Mouse (Mus musculus) layer of hippocampus, postnatal 14 days (tissue): Measurements from ENCODE around the gene Osr1. TPM values are rescaled to one million over a fixed set of nuclear protein-coding genes. Genes with fewer than 3 reads are reported as not detected.

Experiments
- DNase-seq, 2 experiments: peaks; one replicate each; pipeline ENCODE4 v3.0.0; 2021 to 2022; ENCODE audit warnings: low spot score in 2 of 2, mixed read lengths in 1 of 2
- long read RNA-seq, 2 experiments: library from polyadenylated mRNA; stranded (forward); transcript quantifications; one replicate each; pipeline ENCODE4 v2.0.0; 2021
- total RNA-seq, 2 experiments: library from RNA; stranded (reverse); gene quantifications; 2 replicates each; pipeline ENCODE4 v1.2.3; 2021

Osr1 gene
- total RNA-seq: 1 to 10 TPM; 8.2 to 9.2 TPM
- long read RNA-seq, experiment 1, partial matches to known transcripts: 1 of 4 reads
- long read RNA-seq, experiment 1, other reads (novel, unspliced or antisense): 2 of 4 reads
- long read RNA-seq, experiment 2, partial matches to known transcripts: 0 of 3 reads
- long read RNA-seq, experiment 2, other reads (novel, unspliced or antisense): 2 of 3 reads

DNA sequence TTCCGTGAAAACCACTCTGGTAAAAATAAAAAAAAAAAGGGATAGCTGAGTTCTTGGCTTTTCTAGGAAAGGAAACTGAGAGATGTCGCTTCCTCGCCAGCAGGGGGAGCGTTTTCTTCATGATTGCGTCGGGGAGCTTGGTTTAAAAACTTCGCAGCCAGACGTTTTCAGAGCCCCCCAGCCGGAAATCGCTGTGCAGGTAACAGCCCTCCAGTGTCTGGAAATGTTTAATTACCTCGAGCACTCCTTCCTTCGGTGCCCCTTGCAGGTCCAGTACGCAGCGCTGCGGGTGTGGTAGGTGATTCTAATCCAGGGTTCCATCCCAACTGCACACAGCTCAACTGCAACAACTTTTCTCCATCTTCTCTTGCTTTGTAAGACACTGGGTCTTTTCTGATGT lies at the start of gene Osr1:
Gene Osr1 (plus strand): TSS at position 146 of the 400 bp plus-strand sequence.
- peak; percentile 56 to 66 for DNase-seq

DNA sequence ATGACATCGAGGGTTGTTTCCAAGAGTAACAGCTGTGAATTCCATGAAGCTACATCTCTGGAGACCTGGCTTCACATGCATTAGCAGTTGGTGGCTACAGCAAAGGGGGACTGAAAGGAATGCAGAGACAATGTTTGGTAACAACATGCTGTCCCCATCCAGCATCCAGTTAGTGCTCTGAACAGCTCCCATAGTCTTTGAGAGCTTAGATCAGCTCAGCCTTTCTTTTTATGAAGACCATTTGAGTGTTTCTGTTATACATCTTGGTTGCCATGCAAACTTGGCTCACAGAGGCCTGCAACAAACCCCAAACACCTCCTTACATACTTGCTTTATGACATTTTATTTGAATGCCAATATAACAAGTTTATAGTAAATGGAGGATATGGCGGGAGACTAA lies 19.6 kb upstream of the Osr1 start:
- no peak for DNase-seq

GRCm38 (mm10) chr12:9564956-9565355 lies 5.0 kb upstream of the Osr1 start:
- DNase-seq: no peak

- no peak for DNase-seq
Observed at GRCm38 (mm10) chr12:9570496-9570995, 630 bp downstream of the Osr1 start.

DNA sequence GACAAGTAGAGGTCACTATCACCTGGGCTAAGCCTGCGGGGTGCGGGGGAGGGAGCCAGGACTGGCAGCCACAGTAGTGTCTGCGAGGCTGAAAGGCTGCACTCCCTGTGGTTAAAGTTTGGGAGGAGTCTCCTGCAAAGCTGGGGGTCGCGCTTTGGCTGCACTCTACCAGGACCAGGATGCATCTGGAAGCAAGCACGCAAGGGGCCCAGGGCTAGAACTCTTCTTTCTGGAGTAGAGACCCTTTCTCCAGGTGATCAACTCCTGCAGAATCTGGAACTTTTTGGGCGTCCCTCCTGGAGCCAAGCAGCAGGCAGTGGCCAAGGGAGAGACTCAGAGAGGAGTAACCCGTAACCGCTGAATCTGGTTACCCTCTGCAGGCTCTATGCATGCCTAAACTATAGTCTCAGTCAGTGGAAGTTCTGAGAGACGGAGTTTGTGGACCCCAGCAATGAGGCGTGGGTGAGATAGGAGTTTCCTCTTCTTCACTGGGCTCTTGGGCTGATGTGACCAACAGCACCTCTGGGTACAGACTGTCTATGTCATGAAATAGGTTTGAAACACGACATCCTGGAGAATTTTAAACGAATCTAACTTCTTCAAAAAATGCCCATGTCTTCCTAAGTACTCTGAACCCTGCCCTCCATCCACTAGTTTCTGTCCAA lies 1.5 kb downstream of the Osr1 start:
- no peak for DNase-seq

GRCm38 (mm10) chr12:9572022-9572421 lies 2.1 kb downstream of the Osr1 start:
- DNase-seq: no peak

DNA sequence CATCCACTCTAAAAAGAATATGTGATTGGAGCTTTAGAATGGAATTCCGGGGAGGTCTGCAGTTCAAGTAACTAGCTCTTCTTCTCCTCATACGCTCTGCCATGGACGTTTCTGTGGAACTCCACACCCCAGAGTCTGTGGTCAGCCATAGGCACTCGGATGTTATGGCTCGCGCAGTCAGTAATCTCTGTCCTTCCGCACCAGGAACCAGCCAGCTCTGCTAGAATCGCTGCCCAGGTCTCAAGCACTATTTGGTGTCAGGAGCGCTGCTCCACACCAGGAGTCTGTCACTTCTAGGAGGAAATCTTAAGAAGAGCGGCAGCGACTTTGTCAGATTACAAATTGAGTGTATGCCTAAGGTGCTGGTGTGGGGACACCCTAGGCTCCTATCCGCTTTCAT lies 3.8 kb downstream of the Osr1 start:
- DNase-seq: no peak

DNA sequence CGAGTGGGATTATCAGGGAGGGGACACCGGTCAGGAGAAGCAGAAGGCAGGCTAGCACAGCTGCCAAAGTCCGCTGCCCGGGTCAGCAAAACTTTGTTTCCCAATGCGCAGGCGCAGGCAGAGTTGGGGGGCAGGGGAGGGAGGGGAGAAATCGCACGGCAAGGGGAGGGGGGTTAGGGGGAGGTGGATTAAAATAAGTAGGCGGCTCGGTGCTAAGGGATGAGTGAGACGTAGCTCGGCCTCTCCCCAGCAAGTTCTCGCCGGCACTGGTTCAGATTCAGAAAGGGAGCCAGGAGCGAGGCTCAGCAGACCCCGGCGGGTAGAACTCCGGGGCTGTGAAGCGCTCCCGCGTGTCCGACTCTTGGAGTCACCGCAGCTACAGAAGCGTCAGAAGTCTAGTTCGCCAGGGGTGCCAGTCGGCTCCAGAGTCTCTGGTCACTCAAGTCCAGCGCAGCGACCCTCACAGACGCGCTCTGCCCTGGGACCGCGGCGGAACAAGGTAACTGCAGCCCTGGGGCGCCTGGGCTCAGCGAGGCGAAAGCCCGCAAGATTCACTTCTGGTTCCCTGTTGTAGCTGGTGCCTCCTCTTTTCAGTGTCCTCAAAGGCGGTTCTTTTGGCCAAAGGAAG lies 4.4 kb downstream of the Osr1 start:
- no peak for DNase-seq

DNA sequence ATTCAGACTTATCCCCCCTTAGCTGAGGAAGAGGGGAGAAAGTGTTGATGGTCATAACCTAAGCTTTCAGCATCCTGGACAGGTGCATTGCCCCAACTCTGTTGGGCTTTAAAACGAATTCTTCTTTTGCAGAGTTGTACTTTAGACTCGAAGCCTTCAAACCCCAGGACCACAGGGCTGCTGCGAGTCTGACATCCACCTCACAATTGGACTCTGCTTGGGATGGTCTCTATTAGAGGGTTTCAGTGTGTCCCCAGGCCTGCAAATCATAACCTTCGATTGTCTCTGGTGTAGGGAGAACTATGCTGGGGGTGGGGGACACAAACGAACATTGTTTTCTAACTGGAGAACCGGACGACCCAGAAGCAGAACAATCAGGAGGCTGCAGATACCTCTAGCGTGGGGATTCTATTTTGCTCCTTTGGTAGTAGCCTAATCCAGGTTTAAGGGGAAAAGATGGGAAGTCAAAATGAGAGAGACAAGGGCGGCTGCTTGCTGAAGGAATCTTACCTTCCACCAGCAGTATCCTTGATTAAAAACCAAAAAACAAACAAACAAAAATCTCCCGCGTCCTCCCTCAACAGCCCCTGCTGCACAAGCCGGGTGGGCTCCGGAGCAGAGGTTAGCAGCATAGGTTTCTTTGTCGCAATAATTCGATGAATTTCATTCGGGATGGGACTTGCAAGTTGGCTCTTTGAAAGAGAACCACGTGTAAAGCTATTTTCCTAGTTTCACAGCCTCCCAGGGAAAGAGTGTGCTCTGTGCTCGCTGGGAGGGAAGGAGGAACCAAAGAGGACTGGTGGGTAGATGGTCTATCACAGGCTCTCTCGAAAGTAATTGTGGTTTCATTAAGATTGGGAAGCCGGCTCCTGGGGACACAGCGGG lies 5.5 kb downstream of the Osr1 start:
- no peak for DNase-seq

- DNase-seq: no peak
Observed at GRCm38 (mm10) chr12:9576043-9576538, 6.2 kb downstream of the Osr1 start.

- DNase-seq: no peak
Observed at GRCm38 (mm10) chr12:9577610-9578009, 7.7 kb downstream of the Osr1 start.

DNA sequence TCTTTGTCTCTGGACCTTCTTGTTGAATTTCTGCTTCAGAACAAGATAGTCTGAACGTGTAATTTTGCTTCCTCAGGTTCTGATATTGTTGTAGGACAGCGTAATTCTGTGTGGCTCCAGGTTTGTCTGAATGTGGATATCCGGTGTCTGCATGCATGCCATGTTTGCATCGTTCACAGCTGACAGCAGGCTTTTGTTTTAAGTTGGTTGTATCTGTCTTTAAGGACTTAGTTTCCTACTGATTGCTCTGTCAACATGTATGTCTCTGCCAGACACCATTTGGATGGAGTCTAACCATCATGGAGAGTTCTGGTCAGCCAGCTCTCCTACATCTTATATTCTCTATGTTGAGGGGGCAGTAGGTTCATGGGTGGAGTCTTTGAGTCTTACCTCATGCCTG lies 8.7 kb downstream of the Osr1 start:
- no peak for DNase-seq

GRCm38 (mm10) chr12:9579301-9580030 lies 9.6 kb downstream of the Osr1 start:
- DNase-seq: no peak

DNA sequence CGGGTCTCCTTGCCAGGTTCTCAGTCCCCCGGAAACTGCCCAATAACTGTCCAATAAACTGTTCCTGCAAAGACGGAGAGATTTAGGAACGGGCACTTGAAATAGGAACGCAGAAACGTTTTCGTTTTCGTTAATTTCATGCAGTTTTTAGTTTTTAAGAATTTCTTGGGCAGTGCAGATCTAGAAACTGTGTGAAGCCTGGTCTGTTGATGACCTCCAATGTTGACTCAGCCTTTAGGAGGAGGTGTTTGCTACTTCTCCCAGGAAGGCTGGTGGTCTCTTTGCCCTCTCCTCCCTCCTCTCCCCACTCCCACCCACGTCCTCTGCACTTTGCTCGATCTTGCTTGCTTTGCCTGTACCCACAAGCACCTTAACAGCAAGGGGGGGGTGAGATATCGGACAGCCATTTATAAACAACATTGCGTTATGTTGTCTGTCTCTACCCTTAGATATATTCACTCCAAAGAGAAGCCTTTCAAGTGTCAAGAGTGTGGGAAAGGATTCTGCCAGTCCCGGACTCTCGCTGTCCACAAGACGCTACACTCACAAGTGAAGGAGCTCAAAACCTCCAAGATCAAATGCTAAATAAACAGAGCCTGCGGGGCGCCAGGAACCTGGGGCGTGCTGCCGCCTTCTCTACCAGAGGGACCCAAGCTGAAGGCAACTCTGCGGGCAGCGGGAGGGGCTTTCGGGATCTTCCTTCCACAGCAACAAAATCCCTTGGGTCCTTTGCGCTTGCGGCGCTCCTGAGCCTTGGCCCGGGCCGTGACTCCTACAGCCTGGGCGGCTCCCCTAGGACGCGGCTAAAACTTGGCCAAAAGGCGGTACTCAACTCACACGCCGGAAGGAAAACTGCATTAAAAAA lies 10.4 kb downstream of the Osr1 start:
- DNase-seq: no peak

DNA sequence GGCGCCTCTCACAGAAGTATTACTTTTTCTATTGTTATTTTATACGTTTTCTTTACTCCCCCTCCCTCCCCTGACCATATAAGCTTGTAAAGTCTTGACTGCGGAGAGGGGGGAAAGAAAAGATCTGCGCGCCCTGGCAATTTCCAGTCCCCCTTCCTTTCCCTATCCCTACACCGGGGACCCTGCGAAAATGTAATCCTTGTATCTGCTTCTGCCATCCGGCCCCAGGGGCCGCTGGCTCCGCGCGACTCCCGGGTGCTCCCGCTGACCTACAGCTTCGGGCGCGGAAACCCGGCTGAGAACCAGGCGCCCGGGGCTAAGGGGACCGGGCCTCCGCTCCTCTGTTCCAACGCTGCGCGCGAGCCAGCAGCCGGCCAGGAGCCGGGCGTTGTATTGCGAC lies 11.1 kb downstream of the Osr1 start:
- no peak for DNase-seq

GRCm38 (mm10) chr12:9581506-9581905 lies 11.6 kb downstream of the Osr1 start:
- no peak for DNase-seq

DNA sequence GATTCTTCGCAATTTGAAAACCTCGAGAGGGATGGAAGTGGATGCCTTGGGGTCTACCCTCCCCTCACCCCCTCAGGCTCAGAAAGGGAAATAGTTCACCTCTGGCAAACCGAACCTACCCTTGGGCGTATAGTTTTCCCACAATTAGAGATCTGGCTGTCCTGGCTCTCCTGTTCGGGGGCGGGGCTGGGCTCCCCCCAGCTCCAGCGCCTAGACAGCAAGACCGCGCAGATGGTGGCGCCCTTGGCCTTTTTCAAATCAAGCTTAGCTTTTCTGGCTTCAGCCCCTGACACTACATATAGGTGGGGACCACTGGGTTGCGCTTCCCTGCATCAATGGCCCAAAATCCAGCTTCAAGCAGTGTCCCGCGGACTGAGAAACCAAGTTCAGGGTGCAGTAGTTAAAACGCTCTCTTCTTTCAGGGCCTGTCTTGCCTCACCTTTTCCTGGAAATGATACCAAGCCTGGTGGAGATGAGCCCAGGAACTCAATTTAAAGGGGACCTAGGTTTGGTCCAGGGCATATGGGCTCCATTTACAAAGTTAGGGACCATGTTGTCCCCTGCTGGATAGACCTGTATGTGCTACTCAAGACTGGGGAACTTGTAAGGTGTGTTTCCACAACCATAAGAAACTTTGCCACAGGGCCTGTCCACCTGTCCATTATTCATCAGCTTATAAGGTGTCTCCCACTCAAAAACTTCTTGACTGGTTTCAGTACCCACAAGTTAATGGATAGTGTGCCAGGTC lies 12.5 kb downstream of the Osr1 start:
- DNase-seq: no peak

- no peak for DNase-seq
Observed at GRCm38 (mm10) chr12:9583380-9583779, 13.5 kb downstream of the Osr1 start.
